Mouse (Mus musculus) midbrain, postnatal 0 days (tissue): ENCODE data around the gene Dgcr6. TPM values are rescaled to one million over a fixed set of nuclear protein-coding genes. Genes with fewer than 3 reads are reported as not detected.

Experiments used
- ATAC-seq: fragments of 200-750 bp; cut with Nextera tagmentation; 2 replicates; pipeline ENCODE4 v1.8.0; 2017; ENCODE audit warnings: moderate number of reproducible peaks, mild to moderate bottlenecking, moderate TSS enrichment, moderate library complexity; ENCODE audit not compliant: low FRiP score
- DNase-seq: peaks from one replicate; pipeline ENCODE4 v3.0.0-alpha.2; 2015; ENCODE audit warnings: low spot score
- H3K27ac ChIP-seq: fragments of 300-500 bp; sonication (generic); 2 replicates; pipeline ENCODE4 v1.5.1; 2014; ENCODE audit warnings: low read depth, mild to moderate bottlenecking, low read length, mixed read lengths
- H3K27me3 ChIP-seq: fragments of 300-500 bp; sonication (generic); 2 replicates; pipeline ENCODE4 v1.6.1; 2014; ENCODE audit warnings: low read length, control low read depth, mixed read lengths; ENCODE audit not compliant: insufficient read depth
- H3K36me3 ChIP-seq: fragments of 300-500 bp; sonication (generic); 2 replicates; pipeline ENCODE4 v1.6.1; 2014; ENCODE audit warnings: low read length, control low read depth, mixed read lengths; ENCODE audit not compliant: insufficient read depth
- H3K4me1 ChIP-seq: fragments of 300-500 bp; sonication (generic); 2 replicates; pipeline ENCODE4 v1.6.1; 2014; ENCODE audit warnings: mild to moderate bottlenecking, control low read depth, antibody characterized with exemption, low read length, mixed read lengths; ENCODE audit not compliant: insufficient read depth
- H3K4me2 ChIP-seq: fragments of 300-500 bp; sonication (generic); 2 replicates; pipeline ENCODE4 v1.6.1; 2014; ENCODE audit warnings: low read depth, mild to moderate bottlenecking, low read length, mixed read lengths; ENCODE audit not compliant: poor library complexity, severe bottlenecking
- H3K4me3 ChIP-seq: fragments of 300-500 bp; sonication (generic); 2 replicates; pipeline ENCODE4 v1.5.1; 2014; ENCODE audit warnings: low read depth, mild to moderate bottlenecking, low read length, moderate library complexity
- H3K9ac ChIP-seq: fragments of 300-500 bp; sonication (generic); replicated peaks from 2 replicates; pipeline ENCODE4 v1.6.1; 2014; ENCODE audit warnings: mild to moderate bottlenecking, low read length, moderate library complexity, mixed read lengths; ENCODE audit not compliant: poor library complexity, severe bottlenecking
- H3K9me3 ChIP-seq: fragments of 300-500 bp; sonication (generic); 2 replicates; pipeline ENCODE4 v1.6.1; 2016; ENCODE audit warnings: low read length, control low read depth
- CTCF ChIP-seq: IDR thresholded peaks from 2 replicates; pipeline ENCODE4 v1.5.1; 2016; ENCODE audit warnings: antibody characterized with exemption, mild to moderate bottlenecking
- WGBS: fragments of 180-500 bp; shearing (Covaris S2); extraction: QIAGEN DNeasy Blood & Tissue Kit; methylation state at CpG from one replicate; pipeline ENCODE4 v1.1.7; 2014; 5-methylcytosine and 5-hydroxymethylcytosine counted together
- polyA plus RNA-seq: library from polyadenylated mRNA; unstranded; fragments of >200 nt; fragmentation: Nextera tagmentation; extraction: Ambion mirVana; gene quantifications from 2 replicates; pipeline ENCODE4 v1.2.1, GENCODE M21; 2015
- total RNA-seq: library from RNA; depleted of rRNA; stranded (reverse); fragments of >200 nt; gene quantifications from 2 replicates; pipeline ENCODE4 v1.2.3, GENCODE M21; 2014

Dgcr6 gene
- total and polyA plus RNA-seq, 2 experiments from 2014 or later: 64.0 to 164 TPM

- H3K9ac ChIP-seq: no peak overlapping the region
- no peak for TF ChIP-seq CTCF
- no peaks in the 10 kb centered on the region for H3K27me3 ChIP-seq
- no peak overlapping the region for H3K27ac ChIP-seq
- no peak for ATAC-seq
- 84% methylated on average over 10 of the region's 10 CpGs for WGBS
- no peaks in the 10 kb centered on the region for H3K9me3 ChIP-seq
- DNase-seq: no peak
- H3K36me3 ChIP-seq: no peaks in the 10 kb centered on the region
- no peak overlapping the region for H3K4me3 ChIP-seq
- no peak overlapping the region for H3K4me2 ChIP-seq
- no peaks in the 10 kb centered on the region for H3K4me1 ChIP-seq
Measured at GRCm38 (mm10) chr16:18059243-18059642, 6.6 kb downstream of the Dgcr6 start.

- no peak overlapping the region for H3K4me3 ChIP-seq
- no peak for TF ChIP-seq CTCF
- H3K4me2 ChIP-seq: no peak overlapping the region
- H3K4me1 ChIP-seq: no peaks in the 10 kb centered on the region
- H3K9me3 ChIP-seq: no peaks in the 10 kb centered on the region
- no peaks in the 10 kb centered on the region for H3K36me3 ChIP-seq
- DNase-seq (no peak), ATAC-seq (no peak)
- no peaks in the 10 kb centered on the region for H3K27me3 ChIP-seq
- H3K9ac ChIP-seq: no peak overlapping the region
- H3K27ac ChIP-seq: no peak overlapping the region
- 87% methylated on average over 11 of the region's 11 CpGs for WGBS
Measured at GRCm38 (mm10) chr16:18061201-18061600, 8.5 kb downstream of the Dgcr6 start.

GRCm38 (mm10) chr16:18066060-18067009 is 13.7 kb downstream of the Dgcr6 start:
- under 1% methylated on average over 79 of the region's 81 CpGs for WGBS
- ATAC-seq: peak; percentile 96
- TF ChIP-seq CTCF: peak; percentile 16; the same call in 1 of the 2 replicates

GRCm38 (mm10) chr16:18068653-18069376 is 16.2 kb downstream of the Dgcr6 start:
- ATAC-seq (no peak), DNase-seq (no peak)
- no peak overlapping the region for H3K27ac ChIP-seq
- H3K4me3 ChIP-seq: no peak overlapping the region
- H3K9me3 ChIP-seq: no peaks in the 10 kb centered on the region
- no peaks in the 10 kb centered on the region for H3K27me3 ChIP-seq
- WGBS: 87% methylated on average over 8 of the region's 8 CpGs
- no peak for TF ChIP-seq CTCF
- no peak overlapping the region for H3K4me2 ChIP-seq
- H3K36me3 ChIP-seq: peaks cover 29% of the 10 kb centered on the region
- H3K4me1 ChIP-seq: no peaks in the 10 kb centered on the region; the same call in 1 of the 2 replicates
- H3K9ac ChIP-seq: no peak overlapping the region

More at GRCm38 (mm10) chr16:18066060-18067009, 13.7 kb downstream of the Dgcr6 start:
- Histone ChIP-seq H3K27ac (peak overlapping the region; percentile 95), H3K4me2 (peak overlapping the region; percentile 74), H3K27me3 (no peaks in the 10 kb centered on the region), H3K9ac (peak overlapping the region; percentile 90), H3K9me3 (no peaks in the 10 kb centered on the region), H3K4me3 (peak overlapping the region; percentile 77), H3K4me1 (no peaks in the 10 kb centered on the region; the same call in 1 of the 2 replicates), H3K36me3 (peaks cover 16% of the 10 kb centered on the region)
- DNase-seq: peak; percentile 96

GRCm38 (mm10) chr16:18070798-18071197 is 18.1 kb downstream of the Dgcr6 start:
- 80% methylated on average over 5 of the region's 5 CpGs for WGBS

More at GRCm38 (mm10) chr16:18070798-18071197, 18.1 kb downstream of the Dgcr6 start:
- no peak overlapping the region for H3K4me2 ChIP-seq
- H3K36me3 ChIP-seq: peaks cover 29% of the 10 kb centered on the region
- H3K27ac ChIP-seq: no peak overlapping the region
- no peaks in the 10 kb centered on the region for H3K27me3 ChIP-seq
- DNase-seq (no peak), ATAC-seq (no peak)
- no peaks in the 10 kb centered on the region for H3K9me3 ChIP-seq
- no peaks in the 10 kb centered on the region; the same call in 1 of the 2 replicates for H3K4me1 ChIP-seq
- H3K9ac ChIP-seq: peak overlapping the region; percentile 36; the same call in 1 of the 2 replicates
- TF ChIP-seq CTCF: no peak
- no peak overlapping the region for H3K4me3 ChIP-seq
